Mouse (Mus musculus) forebrain, embryonic 14.5 days (tissue): Measurements from ENCODE around the gene Ccdc102a. TPM values are rescaled to one million over a fixed set of nuclear protein-coding genes. Genes with fewer than 3 reads are reported as not detected.
A peak's percentile ranks its signal among the peaks of the same experiment; 100 is the strongest.

ENCODE experiments used
- ATAC-seq: fragments of 200-750 bp; cut with Nextera tagmentation; 2 replicates; pipeline ENCODE4 v1.8.0; 2017; ENCODE audit warnings: mild to moderate bottlenecking, moderate library complexity
- DNase-seq: peaks from one replicate; pipeline ENCODE4 v3.0.0-alpha.2; 2015; ENCODE audit warnings: low spot score
- H3K27ac ChIP-seq: fragments of 300-500 bp; sonication (generic); 2 replicates; pipeline ENCODE4 v1.5.1; 2014; ENCODE audit warnings: low read depth, mild to moderate bottlenecking, control low read depth, low read length, moderate library complexity
- H3K27me3 ChIP-seq: fragments of 300-500 bp; sonication (generic); replicated peaks from 2 replicates; pipeline ENCODE4 v1.6.1; 2014; ENCODE audit warnings: low read length, control low read depth, mixed read lengths; ENCODE audit not compliant: control insufficient read depth, insufficient read depth
- H3K36me3 ChIP-seq: fragments of 300-500 bp; sonication (generic); 2 replicates; pipeline ENCODE4 v1.6.1; 2014; ENCODE audit warnings: low read length, control low read depth; ENCODE audit not compliant: control insufficient read depth, insufficient read depth
- H3K4me1 ChIP-seq: fragments of 300-500 bp; sonication (generic); 2 replicates; pipeline ENCODE4 v1.6.1; 2014; ENCODE audit warnings: antibody characterized with exemption, low read length, control low read depth; ENCODE audit not compliant: control insufficient read depth, insufficient read depth
- H3K4me2 ChIP-seq: fragments of 300-500 bp; sonication (generic); 2 replicates; pipeline ENCODE4 v1.6.1; 2014; ENCODE audit warnings: mild to moderate bottlenecking, control low read depth, low read length
- H3K4me3 ChIP-seq: fragments of 300-500 bp; sonication (generic); 2 replicates; pipeline ENCODE4 v1.5.1; 2014; ENCODE audit warnings: low read depth, low read length, control low read depth
- H3K9ac ChIP-seq: fragments of 300-500 bp; sonication (generic); 2 replicates; pipeline ENCODE4 v1.6.1; 2014; ENCODE audit warnings: mild to moderate bottlenecking, low read length, control low read depth, moderate library complexity
- H3K9me3 ChIP-seq: fragments of 300-500 bp; sonication (generic); replicated peaks from 2 replicates; pipeline ENCODE4 v1.6.1; 2016; ENCODE audit warnings: low read length, control low read depth, mixed read lengths; ENCODE audit not compliant: control insufficient read depth
- WGBS: fragments of 180-500 bp; shearing (Covaris S2); extraction: QIAGEN DNeasy Blood & Tissue Kit; methylation state at CpG from one replicate; pipeline ENCODE4 v1.1.7; 2014; 5-methylcytosine and 5-hydroxymethylcytosine counted together
- polyA plus RNA-seq: library from polyadenylated mRNA; unstranded; fragments of >200 nt; fragmentation: Nextera tagmentation; extraction: Ambion mirVana; gene quantifications from 2 replicates; pipeline ENCODE4 v1.2.1, GENCODE M21; 2014

The Ccdc102a gene
- polyA plus RNA-seq, 1 experiment from 2014 or later = 6.9 TPM

DNA sequence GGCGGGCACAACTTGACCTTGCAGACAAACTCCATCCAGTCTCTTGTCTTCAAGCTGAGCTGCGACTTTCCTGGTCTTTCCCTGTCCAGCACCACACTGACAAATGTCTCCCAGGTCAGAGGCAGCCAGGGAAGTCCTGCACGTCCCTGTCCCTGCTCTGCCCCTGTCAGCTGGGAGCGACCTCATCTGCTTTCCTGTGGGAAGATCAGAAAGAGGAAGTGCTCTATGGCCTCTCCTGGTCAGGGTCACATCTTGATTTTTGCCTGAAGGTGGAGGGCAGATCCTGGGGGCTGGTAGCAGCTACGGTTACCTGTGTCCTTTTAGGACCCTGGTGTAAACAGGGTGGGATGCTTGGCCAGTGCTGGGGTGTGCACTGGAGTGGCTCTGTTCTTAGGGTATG, 16.0 kb upstream of the Ccdc102a start:
- WGBS = 72% methylated on average over 5 of the region's 5 CpGs
- Histone ChIP-seq H3K9me3 (no peaks in the 10 kb centered on the region), H3K36me3 (no peaks in the 10 kb centered on the region), H3K4me1 (no peaks in the 10 kb centered on the region), H3K9ac (no peak overlapping the region), H3K27ac (no peak overlapping the region), H3K27me3 (no peaks in the 10 kb centered on the region), H3K4me2 (no peak overlapping the region), H3K4me3 (no peak overlapping the region)
- ATAC-seq (no peak), DNase-seq (no peak)

DNA sequence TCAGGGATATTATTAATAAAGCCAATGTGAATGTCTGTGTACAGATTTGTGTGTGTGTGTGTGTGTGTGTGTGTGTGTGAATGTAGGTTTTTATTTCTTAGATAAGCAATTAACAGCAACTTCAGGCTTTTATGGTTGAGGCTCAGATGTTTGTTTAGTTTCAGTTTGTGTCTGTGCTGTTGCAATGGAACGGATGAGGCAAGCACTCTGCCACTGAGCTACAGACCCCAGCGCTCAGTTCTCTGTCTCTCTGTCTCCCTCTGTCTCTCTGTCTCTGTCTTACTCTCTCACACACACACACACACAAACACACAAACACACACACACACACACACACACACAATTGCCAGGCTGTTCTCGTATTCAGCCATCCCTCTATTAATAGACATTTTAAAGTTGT, 10.3 kb upstream of the Ccdc102a start:
- no peak overlapping the region for H3K4me3 ChIP-seq
- H3K4me2 ChIP-seq = no peak overlapping the region
- ATAC-seq (no peak), DNase-seq (no peak)
- no peaks in the 10 kb centered on the region for H3K36me3 ChIP-seq
- H3K9me3 ChIP-seq = no peaks in the 10 kb centered on the region
- H3K27ac ChIP-seq = no peak overlapping the region
- H3K4me1 ChIP-seq = no peaks in the 10 kb centered on the region
- 87% methylated on average over 3 of the region's 3 CpGs for WGBS
- no peaks in the 10 kb centered on the region for H3K27me3 ChIP-seq
- no peak overlapping the region for H3K9ac ChIP-seq

DNA sequence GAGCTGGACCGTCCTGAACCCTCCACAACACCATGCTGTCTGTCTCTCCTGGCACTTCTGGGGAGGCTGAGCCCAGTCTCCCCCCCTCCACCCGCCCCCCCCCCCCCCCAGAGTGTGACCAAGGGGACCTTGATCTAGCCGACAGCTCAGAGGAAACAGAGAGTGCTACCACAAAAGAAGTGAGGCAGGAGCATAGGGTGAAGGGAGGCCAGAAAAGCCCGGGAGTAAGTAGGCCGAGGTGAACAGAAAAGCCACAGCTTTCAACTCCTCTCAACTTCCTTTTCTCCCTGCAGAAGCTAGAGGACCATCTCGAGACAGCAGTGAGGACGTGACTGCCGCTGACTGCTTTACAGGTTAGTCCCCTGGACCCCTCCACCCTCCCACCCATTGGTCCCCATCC, 5.5 kb upstream of the Ccdc102a start, which contains the start of gene Adgrg5:
Gene Adgrg5 (plus strand): TSS at position 290 of the 400 bp plus-strand sequence.
- H3K4me3 ChIP-seq = no peak within 1 kb of the TSS
- H3K4me2 ChIP-seq = no peak within 1 kb of the TSS
- H3K36me3 ChIP-seq = no peaks in the 10 kb centered on the region
- 45% methylated on average over 7 of the region's 8 CpGs for WGBS
- H3K27ac ChIP-seq = no peak within 1 kb of the TSS
- no peak for DNase-seq
- no peak within 1 kb of the TSS for H3K9ac ChIP-seq
- no peaks in the 10 kb centered on the region for H3K27me3 ChIP-seq
- no peak for ATAC-seq
- H3K9me3 ChIP-seq = no peaks in the 10 kb centered on the region
- no peaks in the 10 kb centered on the region for H3K4me1 ChIP-seq

DNA sequence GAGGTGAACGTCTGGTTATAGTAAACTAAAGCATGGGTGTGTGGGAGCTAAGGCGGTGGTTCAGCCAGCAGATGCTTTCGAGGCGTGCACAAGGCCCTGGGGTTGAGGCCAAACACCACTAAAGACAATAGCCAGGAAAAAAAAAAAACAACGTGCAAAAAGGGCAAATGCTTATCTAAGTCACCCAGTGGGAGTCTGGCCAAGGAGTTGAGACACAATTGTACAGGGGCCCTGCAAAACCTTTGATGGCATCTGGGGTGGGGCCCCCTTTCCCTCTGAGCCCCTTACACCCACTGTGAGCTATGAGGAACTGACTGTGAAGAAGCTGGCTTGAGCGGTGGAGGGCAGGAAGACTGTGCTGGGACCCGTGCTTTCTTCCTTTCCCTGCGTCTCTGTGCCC, 4.7 kb upstream of the Ccdc102a start:
- Histone ChIP-seq H3K27me3 (no peaks in the 10 kb centered on the region), H3K4me1 (0 out of 2 replicates have a peak, but pooled peaks cover 5% of the 10 kb centered on the region)
- ATAC-seq = no peak

DNA sequence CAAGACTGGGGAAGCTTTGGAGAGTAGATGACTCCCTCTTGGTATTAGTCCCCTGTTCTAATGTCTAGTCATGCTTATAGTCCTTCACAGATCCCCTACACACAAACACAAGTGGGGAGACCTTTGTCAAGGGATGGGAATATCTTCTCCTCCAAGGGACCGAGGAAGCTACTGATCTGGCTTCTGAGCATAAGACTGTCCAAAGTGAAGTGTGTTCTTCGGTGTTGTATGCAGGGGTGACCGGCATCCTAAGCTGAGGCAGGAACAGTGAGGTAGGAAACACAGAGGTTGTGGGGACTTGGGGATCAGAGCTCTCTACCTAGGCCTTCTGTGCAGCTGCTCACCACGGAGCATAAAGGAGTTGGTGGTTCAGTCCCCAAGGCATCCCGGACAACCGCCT, 4.3 kb upstream of the Ccdc102a start:
- H3K4me1 ChIP-seq = 0 out of 2 replicates have a peak, but pooled peaks cover 6% of the 10 kb centered on the region
- H3K4me3 ChIP-seq = no peak overlapping the region
- DNase-seq (no peak), ATAC-seq (no peak)
- WGBS = 70% methylated on average over 6 of the region's 6 CpGs
- no peak overlapping the region for H3K27ac ChIP-seq
- H3K27me3 ChIP-seq = no peaks in the 10 kb centered on the region
- H3K36me3 ChIP-seq = no peaks in the 10 kb centered on the region
- no peak overlapping the region for H3K9ac ChIP-seq
- H3K9me3 ChIP-seq = no peaks in the 10 kb centered on the region
- H3K4me2 ChIP-seq = no peak overlapping the region

More for the DNA sequence above, 4.7 kb upstream of the Ccdc102a start:
- DNase-seq = no peak
- H3K9ac ChIP-seq = no peak overlapping the region
- no peaks in the 10 kb centered on the region for H3K9me3 ChIP-seq
- no peak overlapping the region for H3K4me3 ChIP-seq
- H3K27ac ChIP-seq = no peak overlapping the region
- WGBS = 33% methylated on average over 8 of the region's 8 CpGs
- H3K4me2 ChIP-seq = no peak overlapping the region
- no peaks in the 10 kb centered on the region for H3K36me3 ChIP-seq

DNA sequence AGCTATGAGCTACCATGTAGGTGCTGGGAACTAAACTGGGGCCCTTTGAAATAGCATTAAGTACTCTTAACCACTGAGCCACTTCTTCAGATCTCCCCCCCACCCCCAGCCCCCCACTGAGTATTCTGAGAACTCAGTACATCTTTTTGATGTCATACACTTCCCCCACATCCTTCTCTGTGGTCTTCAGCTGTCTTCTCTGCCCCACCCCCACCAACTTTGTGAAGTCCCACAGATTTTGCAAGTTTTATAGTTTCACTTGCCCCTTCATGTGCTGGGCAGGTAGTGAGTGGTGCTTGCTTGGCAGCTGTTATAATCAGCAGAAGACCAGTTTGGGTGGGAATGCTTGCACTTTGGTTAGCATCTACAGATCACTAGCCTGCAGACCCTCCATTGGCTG, 1.4 kb upstream of the Ccdc102a start:
- ATAC-seq (no peak), DNase-seq (no peak)
- H3K27ac ChIP-seq = no peak overlapping the region
- peaks cover 23% of the 10 kb centered on the region for H3K4me1 ChIP-seq
- H3K9ac ChIP-seq = no peak overlapping the region
- H3K4me2 ChIP-seq = no peak overlapping the region
- no peaks in the 10 kb centered on the region for H3K36me3 ChIP-seq
- H3K27me3 ChIP-seq = no peaks in the 10 kb centered on the region
- no peaks in the 10 kb centered on the region for H3K9me3 ChIP-seq
- no peak overlapping the region for H3K4me3 ChIP-seq

DNA sequence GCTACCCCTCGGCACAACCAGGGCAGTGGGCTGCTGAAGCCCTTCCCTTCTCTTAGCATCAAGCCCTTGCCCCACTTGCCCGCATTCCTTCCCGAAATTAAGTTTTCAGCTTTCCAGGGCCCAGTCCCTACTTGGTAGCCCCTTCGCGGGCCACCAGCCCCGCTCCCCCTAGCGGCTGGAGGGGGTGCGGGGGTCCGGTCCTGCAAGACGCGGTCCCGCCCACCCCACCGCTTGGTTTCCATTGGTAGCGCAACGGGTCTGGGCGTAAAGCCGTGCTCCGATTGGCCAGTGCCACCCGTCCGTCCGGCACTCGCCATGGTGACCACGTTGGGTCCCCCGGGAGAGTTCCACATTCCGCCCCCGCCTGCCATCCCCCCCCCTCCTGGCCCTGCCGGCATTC, 546 bp downstream of the Ccdc102a start:
- H3K4me2 ChIP-seq = peak overlapping the region; percentile 79
- DNase-seq = peak; percentile 95
- H3K4me3 ChIP-seq = peak overlapping the region; percentile 42
- no peaks in the 10 kb centered on the region for H3K36me3 ChIP-seq
- H3K4me1 ChIP-seq = peaks cover 29% of the 10 kb centered on the region
- peak overlapping the region; percentile 57 for H3K9ac ChIP-seq
- H3K27me3 ChIP-seq = peaks cover 6% of the 10 kb centered on the region; the same call in 1 of the 2 replicates
- WGBS = 0% methylated on average over 25 of the region's 27 CpGs
- ATAC-seq = peak; percentile 94
- H3K9me3 ChIP-seq = no peaks in the 10 kb centered on the region
- no peak overlapping the region for H3K27ac ChIP-seq

DNA sequence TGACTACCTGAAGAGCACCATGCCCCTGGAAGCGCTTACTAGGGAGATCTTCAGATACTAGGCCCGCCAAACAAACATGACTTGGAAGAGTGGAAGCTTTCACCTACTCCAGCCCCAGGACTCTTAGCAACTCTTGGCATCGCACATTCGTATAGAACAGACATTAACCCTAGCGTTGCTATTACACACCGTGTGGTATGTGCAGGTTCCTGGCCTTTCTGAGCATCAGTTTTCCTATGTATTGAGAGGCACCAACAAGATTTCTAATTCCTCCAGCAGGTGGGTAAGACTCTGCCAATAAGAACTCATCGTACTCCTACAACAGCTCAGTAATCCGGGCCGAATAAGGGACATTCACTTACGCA, 956 bp downstream of the Ccdc102a start:
- no peak for DNase-seq
- Histone ChIP-seq H3K4me3 (peak overlapping the region; percentile 42), H3K27me3 (peaks cover 7% of the 10 kb centered on the region; the same call in 1 of the 2 replicates)

DNA sequence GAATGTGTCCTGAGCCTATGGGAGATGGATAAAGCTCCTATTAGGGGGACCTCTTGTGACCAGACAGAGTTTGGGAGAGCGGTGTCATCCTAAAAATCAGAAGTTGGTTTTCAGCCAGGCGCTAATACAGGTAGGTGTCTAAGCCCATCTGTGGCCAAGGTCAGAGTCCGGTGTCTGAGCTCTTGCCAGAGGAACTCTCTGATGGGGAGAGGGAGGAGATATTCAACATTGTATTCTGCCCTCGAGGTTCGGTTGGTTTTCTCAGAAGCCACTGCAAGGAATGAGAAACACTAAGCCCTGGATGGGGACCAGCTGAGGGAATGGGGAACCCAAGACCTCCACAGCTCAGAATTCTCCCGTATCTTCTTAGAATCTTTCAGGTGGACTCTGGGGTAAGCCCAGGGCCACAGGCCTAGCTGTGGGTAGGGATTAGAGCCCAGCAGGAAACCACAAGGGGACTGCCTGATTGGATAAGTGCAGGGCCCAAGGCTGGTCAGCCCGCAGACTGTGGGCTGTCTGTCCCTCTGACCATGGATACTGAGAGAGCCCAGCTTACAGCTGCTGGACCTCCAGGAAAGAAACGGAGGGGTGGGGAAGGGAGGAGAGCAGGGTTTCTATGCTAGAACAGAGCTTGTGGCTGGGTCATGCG, 1.5 kb downstream of the Ccdc102a start:
- Histone ChIP-seq H3K9ac (peak overlapping the region; percentile 57; the same call in 1 of the 2 replicates), H3K36me3 (no peaks in the 10 kb centered on the region), H3K27me3 (peaks cover 7% of the 10 kb centered on the region; the same call in 1 of the 2 replicates), H3K4me1 (peaks cover 29% of the 10 kb centered on the region), H3K4me3 (peak overlapping the region; percentile 42), H3K4me2 (peak overlapping the region; percentile 79), H3K27ac (no peak overlapping the region), H3K9me3 (no peaks in the 10 kb centered on the region)
- no peak for ATAC-seq
- no peak for DNase-seq
- 41% methylated on average over 9 of the region's 9 CpGs for WGBS

More for the DNA sequence above, 956 bp downstream of the Ccdc102a start:
- Histone ChIP-seq H3K9ac (peak overlapping the region; percentile 57), H3K27ac (no peak overlapping the region), H3K4me2 (peak overlapping the region; percentile 79), H3K4me1 (peaks cover 29% of the 10 kb centered on the region), H3K36me3 (no peaks in the 10 kb centered on the region), H3K9me3 (no peaks in the 10 kb centered on the region)
- WGBS = 5% methylated on average over 10 of the region's 10 CpGs
- ATAC-seq = no peak
